Mouse (Mus musculus) heart, embryonic 12.5 days (tissue): ENCODE measurements around the gene Hirip3. TPM values are rescaled to one million over a fixed set of nuclear protein-coding genes. Genes with fewer than 3 reads are reported as not detected.

ENCODE experiments used
- polyA plus RNA-seq: library from polyadenylated mRNA; unstranded; fragments of >200 nt; fragmentation: Nextera tagmentation; extraction: Ambion mirVana; gene quantifications from 2 replicates; pipeline ENCODE4 v1.2.1, GENCODE M21; 2016

Gene Hirip3
- polyA plus RNA-seq, 1 experiment from 2014 or later, result 22.5 TPM

Other genes starting within 250 kb of the Hirip3 start
- gene Nupr1, start 231.1 kb upstream of the Hirip3 start, polyA plus RNA-seq, result 3.1 and 3.6 TPM in 2 replicates
- gene Sgf29, start 212.7 kb upstream of the Hirip3 start, polyA plus RNA-seq, result 26.9 and 27.2 TPM in 2 replicates
- gene Sult1a1, start 185.5 kb upstream of the Hirip3 start, polyA plus RNA-seq, result 3.7 TPM in 2 replicates
- gene Bola2, start 166.6 kb upstream of the Hirip3 start, polyA plus RNA-seq, result 102 and 120 TPM in 2 replicates
- 6.9 and 7.5 TPM in 2 replicates for gene Slx1b, start 166.2 kb upstream of the Hirip3 start, polyA plus RNA-seq
- 9.2 and 9.8 TPM in 2 replicates for gene Coro1a, start 154.2 kb upstream of the Hirip3 start, polyA plus RNA-seq
- gene Mapk3, start 102.4 kb upstream of the Hirip3 start, polyA plus RNA-seq, result 57.8 and 58.7 TPM in 2 replicates
- 0.87 and 1.8 TPM in 2 replicates for gene Gdpd3, start 95.6 kb upstream of the Hirip3 start, polyA plus RNA-seq
- 74.8 and 78.7 TPM in 2 replicates for gene Ypel3, start 85.0 kb upstream of the Hirip3 start, polyA plus RNA-seq
- gene Tbx6, start 80.5 kb upstream of the Hirip3 start, polyA plus RNA-seq, result 0.27 and 0.33 TPM in 2 replicates
- gene Ppp4c, start 69.5 kb upstream of the Hirip3 start, polyA plus RNA-seq, result 181 and 192 TPM in 2 replicates
- 0.17 and 0.45 TPM in 2 replicates for gene Fam57b, start 64.3 kb upstream of the Hirip3 start, polyA plus RNA-seq
- not detected in 2 replicates for gene 4930451I11Rik, start 30.3 kb upstream of the Hirip3 start, polyA plus RNA-seq
- not detected in 2 replicates for gene Doc2a, start 14.6 kb upstream of the Hirip3 start, polyA plus RNA-seq
- 62.9 and 66.8 TPM in 2 replicates for gene Ino80e, start 405 bp downstream of the Hirip3 start, polyA plus RNA-seq
- gene Taok2, start 22.7 kb downstream of the Hirip3 start, polyA plus RNA-seq, result 40.8 and 42.5 TPM in 2 replicates
- gene Tmem219, start 60.9 kb downstream of the Hirip3 start, polyA plus RNA-seq, result 17.6 and 19.9 TPM in 2 replicates
- gene Kctd13, start 66.9 kb downstream of the Hirip3 start, polyA plus RNA-seq, result 16.1 and 17.3 TPM in 2 replicates
- gene Asphd1, start 87.6 kb downstream of the Hirip3 start, polyA plus RNA-seq, result not detected in 2 replicates
- gene Sez6l2, start 88.6 kb downstream of the Hirip3 start, polyA plus RNA-seq, result 0.11 TPM in 1 of 2 replicates, not detected in the other
- gene Cdipt, start 113.9 kb downstream of the Hirip3 start, polyA plus RNA-seq, result 70.2 and 75.5 TPM in 2 replicates
- 0.70 and 1.3 TPM in 2 replicates for gene Cdiptos, start 114.1 kb downstream of the Hirip3 start, polyA plus RNA-seq
- gene Mvp, start 152.6 kb downstream of the Hirip3 start, polyA plus RNA-seq, result 12.0 TPM in 2 replicates
- not detected in 2 replicates for gene Pagr1b, start 154.5 kb downstream of the Hirip3 start, polyA plus RNA-seq
- gene Pagr1a, start 155.4 kb downstream of the Hirip3 start, polyA plus RNA-seq, result 19.3 and 31.4 TPM in 2 replicates
- 50.8 and 60.9 TPM in 2 replicates for gene Gm42742, start 159.1 kb downstream of the Hirip3 start, polyA plus RNA-seq
- 1.9 and 3.3 TPM in 2 replicates for gene Prrt2, start 159.2 kb downstream of the Hirip3 start, polyA plus RNA-seq
- 59.8 and 60.4 TPM in 2 replicates for gene Maz, start 165.1 kb downstream of the Hirip3 start, polyA plus RNA-seq
- 80.9 and 85.5 TPM in 2 replicates for gene Kif22, start 180.5 kb downstream of the Hirip3 start, polyA plus RNA-seq
- not detected in 2 replicates for gene Zg16, start 225.4 kb downstream of the Hirip3 start, polyA plus RNA-seq
- gene AI467606, start 229.4 kb downstream of the Hirip3 start, polyA plus RNA-seq, result 0.54 and 1.3 TPM in 2 replicates